Mouse (Mus musculus) neural tube, embryonic 11.5 days (tissue): ENCODE results near the gene Drg1. TPM values are rescaled to one million over a fixed set of nuclear protein-coding genes. Genes with fewer than 3 reads are reported as not detected.

Source experiments
- ATAC-seq: fragments of 200-750 bp; cut with Nextera tagmentation; 2 replicates; pipeline ENCODE4 v1.8.0; 2017; ENCODE audit warnings: moderate number of reproducible peaks, mild to moderate bottlenecking, moderate TSS enrichment, moderate library complexity; ENCODE audit not compliant: insufficient read depth, low FRiP score, low TSS enrichment
- DNase-seq: peaks from one replicate; pipeline ENCODE4 v3.0.0-alpha.2; 2015; ENCODE audit warnings: low spot score
- H3K27ac ChIP-seq: fragments of 300-500 bp; sonication (generic); 2 replicates; pipeline ENCODE4 v1.5.1; 2014; ENCODE audit warnings: low read depth, mild to moderate bottlenecking, low read length
- H3K27me3 ChIP-seq: fragments of 300-500 bp; sonication (generic); 2 replicates; pipeline ENCODE4 v1.6.1; 2014; ENCODE audit warnings: mild to moderate bottlenecking, low read length, mixed read lengths; ENCODE audit not compliant: control insufficient read depth, insufficient read depth
- H3K36me3 ChIP-seq: fragments of 300-500 bp; sonication (generic); 2 replicates; pipeline ENCODE4 v1.6.1; 2014; ENCODE audit warnings: mild to moderate bottlenecking, low read length, moderate library complexity, mixed read lengths; ENCODE audit not compliant: control insufficient read depth, insufficient read depth
- H3K4me1 ChIP-seq: fragments of 300-500 bp; sonication (generic); 2 replicates; pipeline ENCODE4 v1.6.1; 2014; ENCODE audit warnings: low read length, mixed read lengths; ENCODE audit not compliant: control insufficient read depth, insufficient read depth
- H3K4me2 ChIP-seq: fragments of 300-500 bp; sonication (generic); 2 replicates; pipeline ENCODE4 v1.6.1; 2014; ENCODE audit warnings: low read depth, mild to moderate bottlenecking, moderate library complexity
- H3K4me3 ChIP-seq: fragments of 300-500 bp; sonication (generic); 2 replicates; pipeline ENCODE4 v1.5.1; 2014; ENCODE audit warnings: low read depth, low read length
- H3K9ac ChIP-seq: fragments of 300-500 bp; sonication (generic); 2 replicates; pipeline ENCODE4 v1.6.1; 2014; ENCODE audit warnings: mild to moderate bottlenecking, low read length
- H3K9me3 ChIP-seq: fragments of 300-500 bp; sonication (generic); 2 replicates; pipeline ENCODE4 v1.6.1; 2016; ENCODE audit warnings: low read length; ENCODE audit not compliant: control insufficient read depth
- WGBS: fragments of 180-500 bp; shearing (Covaris S2); extraction: QIAGEN DNeasy Blood & Tissue Kit; methylation state at CpG from one replicate; pipeline ENCODE4 v1.1.7; 2014; 5-methylcytosine and 5-hydroxymethylcytosine counted together
- polyA plus RNA-seq: library from polyadenylated mRNA; unstranded; fragments of >200 nt; fragmentation: Nextera tagmentation; extraction: Ambion mirVana; gene quantifications from 2 replicates; pipeline ENCODE4 v1.2.1, GENCODE M21; 2014

Gene Drg1
- polyA plus RNA-seq, 1 experiment from 2014 or later, result 301 TPM

- ATAC-seq (no peak), DNase-seq (no peak)
- no peak overlapping the region for H3K4me3 ChIP-seq
- no peaks in the 10 kb centered on the region for H3K27me3 ChIP-seq
- H3K27ac ChIP-seq, result no peak overlapping the region
- no peak overlapping the region for H3K9ac ChIP-seq
- H3K36me3 ChIP-seq, result peaks cover 61% of the 10 kb centered on the region
- no peaks in the 10 kb centered on the region for H3K9me3 ChIP-seq
- no peak overlapping the region for H3K4me2 ChIP-seq
- no peaks in the 10 kb centered on the region for H3K4me1 ChIP-seq
- 87% methylated on average over 4 of the region's 4 CpGs for WGBS
Observed at GRCm38 (mm10) chr11:3302792-3303191, 36.6 kb upstream of the Drg1 start.

- no peak for ATAC-seq
- WGBS, result 93% methylated on average over 4 of the region's 4 CpGs
- no peak for DNase-seq
- H3K4me2 ChIP-seq, result no peak overlapping the region
- no peaks in the 10 kb centered on the region for H3K4me1 ChIP-seq
- no peaks in the 10 kb centered on the region for H3K27me3 ChIP-seq
- peaks cover 61% of the 10 kb centered on the region for H3K36me3 ChIP-seq
- no peak overlapping the region for H3K4me3 ChIP-seq
- H3K9me3 ChIP-seq, result no peaks in the 10 kb centered on the region
- H3K27ac ChIP-seq, result no peak overlapping the region
- H3K9ac ChIP-seq, result no peak overlapping the region
Observed at GRCm38 (mm10) chr11:3302385-3302784, 36.2 kb upstream of the Drg1 start.

- Histone ChIP-seq H3K36me3 (peaks cover 54% of the 10 kb centered on the region), H3K4me2 (no peak overlapping the region)
- WGBS, result 93% methylated on average over 5 of the region's 5 CpGs
Observed at GRCm38 (mm10) chr11:3301075-3301474, 34.9 kb upstream of the Drg1 start.

DNA sequence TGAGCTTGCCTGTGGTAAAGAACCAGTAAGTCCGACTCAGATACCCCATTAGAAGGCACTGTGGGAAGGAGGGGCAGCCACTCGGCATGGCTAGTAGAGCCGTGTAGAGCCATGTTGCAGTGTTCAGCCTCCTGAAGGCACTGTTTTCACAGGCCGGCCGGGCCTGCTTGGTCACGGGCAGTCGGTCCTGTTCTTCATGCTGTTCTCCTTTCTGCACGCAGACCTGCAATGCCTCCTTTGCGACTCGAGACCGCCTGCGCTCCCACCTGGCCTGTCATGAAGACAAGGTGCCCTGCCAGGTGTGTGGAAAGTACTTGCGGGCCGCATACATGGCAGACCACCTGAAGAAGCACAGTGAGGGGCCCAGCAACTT is 32.6 kb upstream of the Drg1 start:
- Histone ChIP-seq H3K27ac (no peak overlapping the region), H3K27me3 (no peaks in the 10 kb centered on the region), H3K9ac (no peak overlapping the region), H3K4me2 (no peak overlapping the region), H3K36me3 (peaks cover 61% of the 10 kb centered on the region), H3K4me3 (no peak overlapping the region), H3K4me1 (peaks cover 16% of the 10 kb centered on the region), H3K9me3 (no peaks in the 10 kb centered on the region)
- no peak for DNase-seq
- no peak for ATAC-seq
- WGBS, result 94% methylated on average over 14 of the region's 14 CpGs

More at GRCm38 (mm10) chr11:3301075-3301474, 34.9 kb upstream of the Drg1 start:
- ATAC-seq, result no peak
- Histone ChIP-seq H3K4me1 (no peaks in the 10 kb centered on the region; the same call in 1 of the 2 replicates), H3K9ac (no peak overlapping the region), H3K27ac (no peak overlapping the region), H3K9me3 (no peaks in the 10 kb centered on the region), H3K27me3 (no peaks in the 10 kb centered on the region), H3K4me3 (no peak overlapping the region)
- no peak for DNase-seq

- DNase-seq (no peak), ATAC-seq (no peak)
- WGBS, result 92% methylated on average over 10 of the region's 10 CpGs
- Histone ChIP-seq H3K9ac (no peak overlapping the region), H3K36me3 (peaks cover 63% of the 10 kb centered on the region), H3K27ac (no peak overlapping the region), H3K4me2 (no peak overlapping the region), H3K4me3 (no peak overlapping the region), H3K9me3 (no peaks in the 10 kb centered on the region), H3K4me1 (peaks cover 21% of the 10 kb centered on the region), H3K27me3 (no peaks in the 10 kb centered on the region)
Observed at GRCm38 (mm10) chr11:3297871-3298812, 31.9 kb upstream of the Drg1 start.

DNA sequence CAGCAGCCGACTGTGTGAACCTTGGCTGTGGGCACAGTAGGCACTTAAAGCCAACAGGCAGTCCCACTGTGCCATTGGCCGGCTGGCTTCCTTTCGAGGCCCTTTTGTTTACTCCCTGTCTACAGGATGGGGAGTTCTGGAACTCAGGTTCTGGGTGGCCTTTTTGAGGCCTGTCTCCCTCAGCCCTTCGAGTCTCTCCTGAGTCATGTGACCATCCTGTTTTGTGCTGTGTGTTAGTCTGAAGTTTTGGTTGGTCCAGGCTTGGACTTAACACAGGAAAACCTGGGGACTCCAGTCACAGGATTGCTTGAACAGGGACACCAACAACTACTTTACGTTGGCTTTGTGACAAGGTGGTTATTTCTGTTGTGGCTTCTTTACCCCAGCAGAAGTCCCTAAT is 29.8 kb upstream of the Drg1 start:
- Histone ChIP-seq H3K4me2 (no peak overlapping the region; the same call in 1 of the 2 replicates), H3K36me3 (peaks cover 44% of the 10 kb centered on the region), H3K4me3 (no peak overlapping the region)

GRCm38 (mm10) chr11:3294641-3295040 is 28.4 kb upstream of the Drg1 start:
- H3K9ac ChIP-seq, result peak overlapping the region; percentile 99
- no peak for ATAC-seq
- peak overlapping the region; percentile 100 for H3K4me2 ChIP-seq
- H3K9me3 ChIP-seq, result no peaks in the 10 kb centered on the region
- no peak for DNase-seq
- WGBS, result 90% methylated on average over 2 of the region's 2 CpGs
- H3K27ac ChIP-seq, result no peak overlapping the region
- peaks cover 23% of the 10 kb centered on the region for H3K4me1 ChIP-seq
- H3K27me3 ChIP-seq, result no peaks in the 10 kb centered on the region
- H3K4me3 ChIP-seq, result peak overlapping the region; percentile 92
- peaks cover 36% of the 10 kb centered on the region for H3K36me3 ChIP-seq

More for the DNA sequence above, 29.8 kb upstream of the Drg1 start:
- Histone ChIP-seq H3K4me1 (peaks cover 23% of the 10 kb centered on the region), H3K9ac (no peak overlapping the region; the same call in 1 of the 2 replicates), H3K27me3 (no peaks in the 10 kb centered on the region), H3K27ac (no peak overlapping the region), H3K9me3 (no peaks in the 10 kb centered on the region)
- WGBS, result 78% methylated on average over 5 of the region's 5 CpGs
- DNase-seq, result no peak
- ATAC-seq, result no peak

DNA sequence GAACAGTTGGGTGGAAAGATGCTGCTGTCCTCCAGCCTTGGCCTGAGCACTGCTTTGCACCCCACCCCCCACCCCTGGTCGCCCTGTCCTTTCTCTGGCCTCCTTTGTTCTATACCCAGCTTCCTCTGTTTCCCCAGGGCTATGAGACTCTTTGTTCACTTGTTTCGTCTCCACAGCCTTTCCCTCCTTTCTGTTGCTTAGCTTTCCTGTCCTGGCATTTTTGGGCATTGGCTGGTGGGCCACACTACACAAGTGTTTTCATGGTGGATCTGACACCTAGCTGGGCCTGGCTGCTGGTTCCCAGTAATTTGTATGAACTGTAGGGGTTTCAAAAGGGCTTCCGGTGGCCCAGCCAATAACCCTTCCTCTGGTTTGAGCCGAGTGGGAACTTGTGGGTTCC is 27.1 kb upstream of the Drg1 start:
- Histone ChIP-seq H3K4me2 (peak overlapping the region; percentile 100), H3K9ac (peak overlapping the region; percentile 99), H3K9me3 (no peaks in the 10 kb centered on the region), H3K4me3 (peak overlapping the region; percentile 92), H3K27ac (peak overlapping the region; percentile 100), H3K27me3 (no peaks in the 10 kb centered on the region), H3K4me1 (peaks cover 23% of the 10 kb centered on the region), H3K36me3 (peaks cover 27% of the 10 kb centered on the region)
- DNase-seq (no peak), ATAC-seq (no peak)
- WGBS, result 29% methylated on average over 4 of the region's 4 CpGs
